Mouse (Mus musculus) megakaryocyte, embryonic 14.5 days (primary cell): ENCODE data around the gene Gnat2.

Experiments used
- FLI1 ChIP-seq: IDR thresholded peaks from 2 replicates; pipeline ENCODE4 v1.6.1; 2012; ENCODE audit warnings: low read length, inconsistent platforms, mixed read lengths
- GATA1 ChIP-seq: IDR thresholded peaks from 3 replicates; pipeline ENCODE4 v1.6.1; 2012; ENCODE audit warnings: mixed read lengths, low read length, inconsistent platforms, borderline replicate concordance

DNA sequence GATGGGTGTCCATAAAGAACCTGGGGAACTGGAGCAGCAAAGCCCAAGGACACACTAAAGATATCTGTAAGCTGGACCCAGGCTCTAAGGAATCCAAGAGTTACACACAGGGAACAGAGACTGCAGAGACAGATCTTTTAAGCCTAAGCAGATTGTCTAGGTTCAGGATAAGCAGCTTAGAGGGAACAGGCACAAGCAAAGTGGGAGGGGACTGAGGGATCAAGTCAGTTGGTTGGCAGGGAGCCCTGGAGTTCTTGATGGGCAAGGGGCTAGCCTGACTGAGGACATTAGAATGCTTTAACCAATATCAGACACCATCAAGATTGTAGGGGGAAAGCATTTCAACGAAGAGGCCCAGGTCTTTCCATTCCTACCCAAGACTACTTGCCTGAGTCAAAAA lies 1.6 kb downstream of the Gnat2 start:
- TF ChIP-seq GATA1 (no peak), FLI1 (no peak)
